Mouse (Mus musculus) monocyte, adult 5-6 weeks (primary cell): Measurements from ENCODE around the gene Olfr263. TPM values are rescaled to one million over a fixed set of nuclear protein-coding genes. Genes with fewer than 3 reads are reported as not detected.

Experiments used
- ATAC-seq: fragments of 153-309, 156-312 bp; replicated peaks from 2 replicates; pipeline ENCODE4 v1.8.0; 2017; ENCODE audit warnings: mild to moderate bottlenecking; ENCODE audit not compliant: low TSS enrichment, insufficient number of reproducible peaks, severe bottlenecking, poor library complexity, low FRiP score
- total RNA-seq: library from RNA; stranded (forward); fragments of 200-1000, 200-491, 200-594 nt; gene quantifications from 3 replicates; pipeline ENCODE4 v1.2.3, GENCODE M21; 2017

The Olfr263 gene
- total RNA-seq, 1 experiment from 2014 or later, result not detected

GRCm38 (mm10) chr13:21168371-21169011 is 39.1 kb downstream of the Olfr263 start:
- ATAC-seq, result no peak

- ATAC-seq, result no peak
These were observed 39.8 kb downstream of the Olfr263 start for GRCm38 (mm10) chr13:21169121-21169656.

GRCm38 (mm10) chr13:21169657-21170430 is 40.4 kb downstream of the Olfr263 start:
- ATAC-seq, result peak; percentile 68; the same call in 1 of the 2 replicates

GRCm38 (mm10) chr13:21170431-21171155 is 41.2 kb downstream of the Olfr263 start:
- ATAC-seq, result no peak

GRCm38 (mm10) chr13:21171156-21171530 is 41.7 kb downstream of the Olfr263 start:
- no peak for ATAC-seq

- no peak for ATAC-seq
These were observed 42.2 kb downstream of the Olfr263 start for GRCm38 (mm10) chr13:21171600-21172150.

GRCm38 (mm10) chr13:21172241-21173027 is 43.0 kb downstream of the Olfr263 start:
- no peak for ATAC-seq

GRCm38 (mm10) chr13:21173072-21173471 is 43.6 kb downstream of the Olfr263 start:
- no peak for ATAC-seq

- ATAC-seq, result no peak
These were observed 47.3 kb downstream of the Olfr263 start for GRCm38 (mm10) chr13:21176733-21177132.

- no peak for ATAC-seq
These were observed 48.2 kb downstream of the Olfr263 start for GRCm38 (mm10) chr13:21177657-21178056.

- no peak for ATAC-seq
These were observed 48.9 kb downstream of the Olfr263 start for GRCm38 (mm10) chr13:21178364-21178763.

GRCm38 (mm10) chr13:21179367-21179723 is 49.9 kb downstream of the Olfr263 start, which contains the start of gene Trim27:
Gene Trim27, plus strand, starts transcription at chr13:21179445.
- ATAC-seq, result peak; percentile 19; the same call in 1 of the 2 replicates

- ATAC-seq, result peak; percentile 83
These were observed 50.5 kb downstream of the Olfr263 start for GRCm38 (mm10) chr13:21179724-21180550.

- peak; percentile 54; the same call in 1 of the 2 replicates for ATAC-seq
These were observed 51.4 kb downstream of the Olfr263 start for GRCm38 (mm10) chr13:21180551-21181530.

GRCm38 (mm10) chr13:21181996-21182395 is 52.6 kb downstream of the Olfr263 start:
- ATAC-seq, result no peak

- ATAC-seq, result no peak
These were observed 53.6 kb downstream of the Olfr263 start for GRCm38 (mm10) chr13:21183066-21183465.
